Mouse (Mus musculus) urinary bladder, postnatal 14 days (tissue): ENCODE data around the gene Bcl2l12.
"Not testable (repeated sequence)": the region's sequence is repeated elsewhere in the genome, so short reads cannot be mapped to it uniquely, and the experiment has no call there.

Source experiments
- DNase-seq: peaks from one replicate; pipeline ENCODE4 v3.0.0; 2021; ENCODE audit warnings: low spot score

The Bcl2l12 gene

DNA sequence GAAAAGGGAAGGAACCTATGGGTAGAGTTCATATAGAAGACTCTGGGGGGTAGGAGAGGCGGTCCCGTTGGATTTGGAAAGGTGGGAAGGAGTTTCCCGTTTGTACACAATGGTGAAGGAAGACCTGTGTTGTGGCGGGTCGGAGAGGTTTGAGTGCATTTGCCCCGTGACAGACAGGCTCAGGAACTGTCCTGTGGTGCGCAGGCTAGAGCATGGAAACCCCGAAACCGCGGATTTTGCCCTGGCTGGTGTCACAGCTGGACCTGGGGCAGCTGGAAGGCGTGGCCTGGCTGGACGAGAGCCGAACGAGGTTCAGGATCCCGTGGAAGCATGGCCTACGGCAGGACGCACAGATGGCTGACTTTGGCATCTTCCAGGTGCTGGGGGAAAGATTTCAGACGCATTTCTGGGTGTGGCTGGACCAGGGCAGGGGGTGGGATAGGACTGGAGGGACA lies at the start of gene Bcl2l12:
Bcl2l12 (minus strand) TSS at position 212 of the 455 bp plus-strand sequence.
- peak; percentile 56 for DNase-seq

DNA sequence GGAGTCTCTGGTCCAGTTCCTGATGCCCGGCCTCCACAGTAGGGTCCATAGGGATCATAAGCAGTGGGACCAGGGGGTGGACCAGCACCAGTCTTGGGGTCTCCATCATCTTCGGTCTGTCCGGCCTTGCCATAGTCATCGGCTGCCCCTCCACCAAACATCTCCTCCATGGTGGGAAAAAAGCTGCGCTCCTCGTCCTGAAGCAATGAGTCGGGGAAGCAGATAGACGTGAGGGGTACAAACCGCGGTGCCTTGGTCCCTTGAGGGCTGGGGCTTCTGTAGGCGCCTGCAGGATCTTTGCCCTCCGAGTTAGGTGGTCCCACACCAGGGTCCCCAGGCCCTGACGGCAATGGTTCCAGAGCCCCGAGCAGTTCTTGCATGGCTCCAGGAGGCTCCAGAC lies 49.0 kb upstream of the Bcl2l12 start:
- DNase-seq: no peak

DNA sequence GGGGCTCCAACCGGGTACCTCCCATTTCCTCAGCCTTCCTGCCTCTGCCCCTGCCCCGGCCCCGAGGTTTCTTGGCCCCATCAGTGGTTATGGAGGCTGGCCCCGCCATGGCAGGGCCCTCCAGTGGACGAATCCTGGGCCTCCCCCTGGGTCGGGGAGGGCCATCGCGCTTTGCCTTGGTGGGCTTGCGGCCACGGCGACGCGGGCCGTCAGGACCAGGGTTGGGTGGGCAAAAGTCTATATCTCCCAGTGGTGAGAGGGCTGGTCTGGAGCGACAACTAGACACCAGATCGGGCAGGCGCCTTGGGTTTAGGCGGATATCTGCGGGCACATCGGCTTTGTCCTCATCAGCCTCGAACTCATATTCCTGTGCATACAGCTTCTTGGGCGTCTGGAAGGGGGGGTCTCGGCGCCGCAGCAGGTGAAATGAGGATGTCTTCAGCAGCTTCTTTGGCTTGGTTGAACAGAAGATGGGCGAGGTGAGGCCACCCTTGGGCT lies 48.4 kb upstream of the Bcl2l12 start:
- no peak for DNase-seq

DNA sequence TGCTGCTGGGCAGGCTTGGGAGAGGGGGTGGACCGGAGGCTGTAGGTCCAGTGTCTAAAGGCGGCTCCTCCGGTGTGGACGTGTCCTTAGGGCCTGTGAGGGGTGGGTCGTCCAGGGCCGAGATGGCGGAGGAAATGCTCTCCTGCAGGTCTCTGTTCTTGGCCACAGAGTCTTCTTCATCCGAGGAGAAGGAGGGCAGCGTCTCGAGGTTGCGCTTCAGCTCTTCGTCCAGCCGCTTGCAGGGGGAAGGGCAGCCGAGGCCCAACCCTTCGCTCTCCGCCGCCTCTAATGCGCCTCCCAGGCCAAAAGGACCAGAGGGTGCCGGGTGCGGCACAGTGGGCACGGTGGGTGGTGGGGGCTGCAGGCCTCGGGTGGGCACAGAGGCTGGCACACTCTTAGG lies 47.2 kb upstream of the Bcl2l12 start:
- DNase-seq: no peak

DNA sequence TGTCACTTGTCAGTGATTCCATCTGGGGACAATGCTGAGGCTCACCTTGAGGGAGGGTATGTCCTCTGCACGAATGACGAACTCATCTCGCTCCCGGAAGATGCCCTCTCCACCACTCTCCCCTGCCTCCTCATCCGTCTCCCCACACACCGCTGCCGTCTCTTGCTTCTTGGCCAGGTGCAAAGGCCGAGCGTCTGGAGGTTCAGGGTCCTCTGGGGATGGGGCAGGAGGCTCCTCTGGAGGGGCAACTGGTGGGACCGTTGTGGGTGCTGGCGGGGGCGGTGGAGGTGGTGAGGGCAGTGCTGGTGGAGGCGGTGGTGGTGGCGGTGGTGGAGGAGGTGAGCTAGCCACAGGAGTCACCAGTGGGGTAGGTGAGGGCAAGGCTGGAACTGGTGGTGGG lies 44.8 kb upstream of the Bcl2l12 start:
- DNase-seq: no peak

DNA sequence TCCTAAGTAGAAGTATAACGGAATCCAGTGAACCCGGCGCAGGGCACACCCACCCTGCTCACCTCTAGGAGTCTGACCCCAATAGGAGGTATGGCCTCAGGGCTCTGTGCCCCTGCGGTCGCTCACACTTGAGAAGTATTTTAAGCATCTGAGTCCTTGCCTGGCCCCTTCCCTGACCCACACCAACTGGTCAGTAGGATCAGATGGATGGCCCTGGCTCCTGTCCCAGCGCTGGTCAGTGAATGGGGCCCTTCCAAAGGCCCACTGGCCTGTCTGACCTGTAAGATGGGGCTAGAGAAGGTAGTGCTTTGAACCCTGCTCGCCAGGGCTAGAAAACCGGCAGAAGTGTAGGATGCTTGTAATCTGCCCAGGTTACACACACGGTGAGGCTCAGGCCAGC lies 42.3 kb upstream of the Bcl2l12 start:
- DNase-seq: no peak

DNA sequence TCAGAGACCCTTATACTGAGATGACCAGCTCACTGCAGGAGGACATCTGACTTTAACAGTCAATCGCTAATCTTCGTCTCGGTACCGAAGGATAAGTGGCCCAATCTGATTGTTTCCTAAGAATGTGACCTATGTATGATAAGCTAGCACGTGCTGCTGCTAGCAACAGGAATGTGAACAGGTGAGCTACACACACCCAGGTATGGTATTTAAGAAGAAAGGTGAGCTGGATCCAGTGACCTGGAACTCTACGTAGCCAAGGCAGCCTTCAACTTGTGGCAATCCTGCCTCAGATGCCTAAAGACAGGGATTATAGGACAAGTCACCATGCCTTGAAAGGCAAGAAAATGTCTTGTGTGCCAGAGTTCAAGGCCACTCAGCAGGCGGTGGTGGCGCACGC lies 39.9 kb upstream of the Bcl2l12 start:
- DNase-seq: no peak

DNA sequence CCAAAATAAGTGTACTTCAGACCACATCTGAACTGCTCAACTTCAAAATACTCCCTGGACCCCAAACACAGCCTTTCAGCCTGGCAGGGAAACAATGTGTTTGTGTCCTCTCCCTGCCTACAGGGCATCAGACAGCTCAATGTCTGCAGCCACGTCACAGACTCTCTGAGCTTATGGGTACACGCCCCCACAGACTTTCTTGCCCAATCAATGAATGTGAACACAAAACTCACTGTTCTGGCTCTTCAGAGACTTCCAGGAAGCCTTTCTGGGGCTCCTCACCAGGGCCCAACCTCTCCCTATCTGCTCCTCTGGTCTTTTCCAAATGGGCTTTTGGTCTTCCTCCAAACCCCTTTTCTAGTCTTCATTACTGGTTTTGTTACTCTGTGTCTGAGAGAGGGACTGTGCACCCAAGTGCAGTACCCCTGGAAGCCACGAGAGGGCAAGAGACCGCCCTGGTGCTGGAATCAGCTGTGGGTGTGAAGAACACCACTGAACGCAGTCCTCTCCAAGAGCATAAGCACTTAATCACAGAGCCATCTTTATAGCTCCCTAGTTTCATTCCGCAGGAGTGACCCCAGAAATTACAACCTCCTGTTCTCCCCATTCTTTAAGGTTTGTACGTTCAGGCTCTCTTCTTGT lies 39.3 kb upstream of the Bcl2l12 start:
- DNase-seq: peak; percentile 64

DNA sequence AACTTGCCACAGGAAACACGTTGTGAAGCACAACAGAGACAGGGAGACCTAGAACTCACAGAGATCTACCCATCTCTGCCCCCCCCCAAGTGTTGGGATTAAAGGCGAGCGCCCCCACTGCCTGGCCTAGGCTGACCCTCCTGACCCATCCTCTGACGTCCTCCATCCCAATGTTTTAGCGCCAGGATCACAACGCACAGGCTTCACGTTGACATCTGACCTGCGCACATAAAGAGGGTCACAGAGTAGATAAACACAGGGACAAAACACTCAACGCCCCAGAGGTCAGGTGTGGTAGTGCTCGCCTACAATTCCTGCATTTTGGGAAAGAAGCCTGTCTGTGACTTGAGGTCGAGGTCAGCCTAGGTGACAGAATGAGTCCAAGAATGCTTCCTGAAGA lies 38.2 kb upstream of the Bcl2l12 start:
- no peak for DNase-seq

DNA sequence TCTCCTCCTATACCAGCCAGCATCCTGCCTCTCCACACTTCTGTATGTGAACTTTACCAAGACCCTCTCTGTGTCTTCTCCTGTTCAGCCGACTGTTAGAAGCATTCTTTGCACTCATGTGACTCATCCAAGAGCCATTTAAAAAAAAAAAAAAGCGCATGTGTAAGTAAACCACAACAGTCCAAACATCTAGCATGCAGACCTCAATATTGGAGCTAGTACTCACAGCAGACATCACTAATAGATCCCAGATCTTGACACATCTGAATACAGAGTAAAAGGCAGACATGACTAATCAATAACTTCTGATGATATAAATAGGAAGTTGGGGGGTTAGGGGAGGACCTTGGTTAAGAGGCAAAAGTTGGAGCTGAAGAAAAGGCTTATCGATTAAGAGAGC lies 37.1 kb upstream of the Bcl2l12 start:
- no peak for DNase-seq

DNA sequence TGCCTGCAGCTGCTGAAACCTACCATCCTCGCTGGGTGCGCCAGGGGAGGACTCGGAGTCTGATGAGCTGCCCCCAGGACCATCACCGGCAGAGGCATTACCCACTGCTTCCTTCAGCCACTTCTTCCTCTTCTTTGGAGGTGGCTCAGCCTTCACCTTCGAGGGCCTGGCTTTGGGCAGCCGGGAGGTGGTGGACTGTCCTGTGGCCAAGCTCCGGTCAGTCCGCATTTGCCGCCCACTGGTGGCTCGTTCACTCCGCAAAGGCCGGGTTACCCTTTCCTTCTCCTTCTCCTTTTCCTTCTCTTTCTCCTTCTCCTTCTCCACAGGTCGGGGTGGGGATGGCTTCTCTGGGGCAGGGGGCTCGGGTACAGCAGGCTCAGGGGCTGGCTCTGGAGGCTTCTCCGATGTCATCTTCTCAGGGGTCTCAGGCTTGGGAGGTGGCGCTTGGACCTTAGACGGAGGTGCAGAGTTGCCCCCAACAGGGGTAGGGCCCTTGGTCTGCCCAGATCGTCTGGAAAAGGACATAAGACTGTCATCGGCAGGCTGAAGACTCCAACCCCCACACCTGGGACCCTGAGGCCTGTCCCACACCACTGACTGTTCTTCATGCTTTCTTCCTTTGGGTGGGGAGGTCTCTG lies 35.3 kb upstream of the Bcl2l12 start:
- no peak for DNase-seq

DNA sequence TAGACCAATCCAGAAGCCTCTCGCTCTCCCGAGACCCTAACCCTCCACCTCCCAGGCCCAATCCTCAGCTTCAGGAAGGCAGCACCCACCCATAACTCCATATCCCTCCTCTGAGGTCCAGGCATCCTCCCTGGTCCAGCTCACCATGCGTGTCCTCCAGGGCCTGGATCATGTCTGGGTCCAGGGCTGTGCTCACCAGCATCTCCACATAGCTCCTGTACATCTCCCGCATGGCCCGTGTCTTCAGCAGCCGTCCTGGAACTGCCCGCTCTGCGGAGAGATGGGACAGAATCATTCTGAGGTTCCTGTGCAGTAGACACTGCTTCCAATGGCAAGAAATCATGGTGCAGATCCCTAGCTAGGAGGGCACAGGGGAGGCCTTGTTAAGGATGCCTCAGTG lies 32.3 kb upstream of the Bcl2l12 start:
- no peak for DNase-seq

DNA sequence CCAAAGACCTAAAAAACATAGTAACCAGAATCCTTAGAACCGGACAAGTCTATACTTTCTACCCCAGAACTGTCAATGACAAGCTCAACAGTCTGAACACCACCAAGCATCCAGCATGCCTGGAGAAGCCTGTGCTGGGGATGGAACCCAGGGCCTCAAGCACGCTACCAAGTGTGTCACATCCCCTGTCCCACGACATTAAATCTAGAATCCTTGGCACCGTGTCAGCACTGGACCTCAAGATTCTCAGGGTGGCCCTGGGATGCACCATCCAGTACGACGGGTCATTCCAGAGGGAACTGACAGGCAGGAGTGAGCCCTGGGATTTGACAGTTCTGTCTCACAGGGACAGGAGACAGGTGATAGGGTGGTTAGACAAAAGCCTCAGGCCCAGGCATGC lies 31.5 kb upstream of the Bcl2l12 start:
- DNase-seq: no peak

DNA sequence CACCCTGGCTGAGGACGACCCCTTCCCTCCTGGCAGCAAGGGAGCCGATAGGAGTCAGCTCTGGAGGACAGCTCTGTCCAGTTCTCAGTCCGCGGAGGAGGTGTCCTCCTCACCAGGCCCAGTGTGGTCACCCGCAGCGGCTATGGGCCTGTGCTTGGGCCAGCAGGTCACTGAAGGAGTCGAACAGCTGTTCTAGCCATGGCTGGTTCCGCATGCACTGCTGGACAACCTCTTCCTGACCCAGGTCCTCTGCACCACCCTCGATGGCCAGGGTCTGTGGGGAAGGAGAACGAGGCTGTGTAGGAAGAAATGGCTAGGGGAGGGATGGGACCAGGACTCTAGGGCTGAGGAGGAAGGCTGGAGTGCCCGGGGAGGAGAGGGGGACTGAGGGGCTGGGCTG lies 29.8 kb upstream of the Bcl2l12 start:
- no peak for DNase-seq

DNA sequence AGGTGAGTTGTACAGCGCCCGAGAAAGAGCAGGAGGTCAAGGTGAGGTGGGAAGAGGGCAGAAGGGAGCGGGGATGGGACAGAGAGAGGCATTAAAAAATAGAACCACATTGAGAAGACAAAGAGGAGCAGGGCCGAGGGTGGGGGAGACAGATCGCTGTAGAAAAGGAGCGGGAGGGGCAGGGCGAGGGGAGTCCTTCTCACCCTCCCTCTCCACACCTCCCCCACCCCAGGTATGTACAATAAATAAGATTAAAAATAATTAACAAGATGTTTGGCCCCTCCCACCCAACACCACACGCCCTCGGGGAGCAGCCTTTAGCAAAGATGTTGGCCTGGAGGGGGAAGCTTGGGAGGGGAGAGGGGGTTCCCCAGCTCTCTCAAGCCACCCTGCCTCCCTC lies 29.2 kb upstream of the Bcl2l12 start:
- no peak for DNase-seq

DNA sequence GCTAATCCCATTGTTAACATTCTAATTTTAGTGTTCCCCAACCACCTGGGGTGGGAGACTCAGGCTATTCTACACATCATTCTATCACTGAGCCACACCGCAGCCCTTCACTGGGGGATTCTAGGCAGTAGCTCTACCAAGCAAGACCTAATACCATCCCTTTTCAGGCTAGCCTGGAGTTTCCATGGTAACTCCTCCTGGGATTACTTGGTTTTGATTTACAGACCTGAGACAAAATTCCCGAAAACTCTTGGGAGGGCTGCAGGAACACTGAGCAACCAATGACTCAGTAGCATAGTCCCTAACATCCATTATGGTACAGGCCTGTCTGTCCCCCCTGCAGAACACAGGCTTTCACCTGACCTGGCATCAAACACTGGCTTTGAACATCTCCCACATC lies 27.7 kb upstream of the Bcl2l12 start:
- no peak for DNase-seq

DNA sequence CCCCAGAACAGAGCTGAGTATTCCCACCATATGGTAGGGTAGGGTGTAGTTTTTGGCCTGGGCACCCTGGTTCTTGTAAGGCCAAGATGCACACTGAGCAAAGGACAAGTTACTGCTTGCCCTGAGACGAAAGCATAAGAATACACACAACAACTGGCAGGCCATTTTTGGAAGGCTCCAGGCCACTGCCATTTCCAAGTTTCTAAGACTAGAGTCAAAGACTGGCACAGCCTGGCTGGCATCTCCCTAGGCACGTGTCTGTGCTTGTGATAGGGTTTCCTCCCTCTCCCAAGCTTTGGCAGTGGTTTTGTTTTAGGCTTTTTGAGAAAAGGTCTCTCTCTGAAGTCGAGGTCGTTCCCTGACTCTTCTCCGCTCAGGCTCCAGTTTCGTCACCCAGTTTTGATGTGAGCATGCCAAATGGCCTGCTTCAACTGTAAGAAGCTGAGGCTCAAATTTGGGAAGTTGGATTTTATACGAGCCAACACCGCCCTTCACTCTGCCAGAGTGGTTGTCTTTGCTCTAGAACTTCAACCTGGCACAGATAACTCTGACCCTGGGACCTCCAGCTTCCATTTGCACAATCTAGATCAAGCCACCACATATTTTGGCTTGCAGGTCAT lies 27.2 kb upstream of the Bcl2l12 start:
- no peak for DNase-seq

DNA sequence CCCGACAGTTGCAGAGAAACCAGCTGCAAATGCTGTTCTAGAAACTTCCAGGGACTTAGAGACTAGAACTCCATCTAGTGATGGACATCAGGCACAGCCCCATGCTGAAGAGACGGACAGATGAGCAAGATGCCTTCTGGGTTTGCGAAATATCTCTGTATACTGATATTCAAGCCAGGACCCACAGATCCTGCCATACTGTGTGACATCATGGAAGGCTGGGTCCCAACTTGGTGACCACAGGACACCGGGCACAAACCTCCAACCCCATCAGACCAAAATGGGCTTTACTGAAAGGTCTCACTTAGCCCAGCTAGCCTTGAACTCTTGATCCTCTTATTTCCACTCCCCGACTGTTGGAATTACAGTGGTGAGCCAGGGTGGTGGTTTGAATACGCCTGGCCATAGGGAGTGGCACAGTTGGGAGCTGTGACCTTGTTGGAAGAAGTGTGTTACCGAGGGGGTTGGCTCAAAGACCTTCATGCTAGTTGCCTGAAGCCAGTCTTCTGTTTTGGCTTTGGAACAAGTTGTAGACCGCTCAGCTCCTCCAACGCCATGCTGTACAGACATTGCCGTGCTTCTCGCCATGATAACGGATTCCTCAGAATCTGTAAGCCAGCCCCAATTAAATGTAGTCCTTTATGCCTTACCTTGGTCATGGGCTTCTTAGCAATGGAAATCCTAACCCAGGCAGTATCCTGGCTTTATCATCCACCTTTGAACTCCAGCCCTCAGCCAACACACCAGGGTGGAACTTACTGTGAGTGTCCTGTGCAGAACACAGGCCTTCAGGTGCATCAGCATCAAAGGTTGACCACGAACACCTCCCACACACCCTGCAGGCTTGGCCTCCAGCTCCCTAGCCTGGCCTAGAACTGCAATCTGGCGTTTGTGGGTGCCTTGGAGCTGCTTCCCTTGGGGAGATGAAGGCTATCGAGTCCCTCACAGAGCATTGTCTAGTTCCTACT lies 26.1 kb upstream of the Bcl2l12 start:
- DNase-seq: no peak

DNA sequence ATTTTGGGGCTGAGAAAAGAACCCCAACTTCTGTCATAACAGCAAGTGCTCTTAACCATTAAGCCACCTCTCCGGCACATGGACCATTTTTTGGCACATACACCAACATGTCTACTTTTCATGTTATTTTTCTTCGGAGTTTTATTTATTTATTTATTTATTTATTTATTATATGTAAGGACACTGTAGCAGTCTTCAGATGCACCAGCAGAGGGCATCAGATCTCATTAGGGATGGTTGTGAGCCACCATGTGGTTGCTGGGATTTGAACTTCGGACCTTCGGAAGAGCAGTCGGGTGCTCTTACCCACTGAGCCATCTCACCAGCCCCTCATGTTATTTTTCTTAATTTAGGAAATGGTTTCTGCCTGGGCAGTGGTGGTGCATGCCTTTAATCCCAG lies 25.2 kb upstream of the Bcl2l12 start:
- DNase-seq: not testable (repeated sequence)

DNA sequence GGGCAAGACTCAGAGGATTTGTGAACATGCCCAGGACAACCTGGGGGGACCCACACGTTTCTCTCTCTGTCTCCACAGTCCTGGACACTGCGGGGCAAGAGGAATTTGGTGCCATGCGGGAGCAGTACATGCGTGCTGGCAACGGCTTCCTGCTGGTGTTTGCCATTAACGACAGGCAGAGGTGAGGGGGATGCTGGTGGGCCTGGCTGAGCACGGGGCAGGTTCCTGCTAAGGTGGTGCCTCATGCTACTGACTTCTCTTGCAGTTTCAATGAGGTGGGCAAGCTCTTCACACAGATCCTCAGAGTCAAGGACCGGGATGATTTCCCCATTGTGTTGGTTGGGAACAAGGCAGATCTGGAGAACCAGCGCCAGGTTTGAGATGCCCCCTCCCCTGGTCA lies 21.7 kb upstream of the Bcl2l12 start:
- no peak for DNase-seq

DNA sequence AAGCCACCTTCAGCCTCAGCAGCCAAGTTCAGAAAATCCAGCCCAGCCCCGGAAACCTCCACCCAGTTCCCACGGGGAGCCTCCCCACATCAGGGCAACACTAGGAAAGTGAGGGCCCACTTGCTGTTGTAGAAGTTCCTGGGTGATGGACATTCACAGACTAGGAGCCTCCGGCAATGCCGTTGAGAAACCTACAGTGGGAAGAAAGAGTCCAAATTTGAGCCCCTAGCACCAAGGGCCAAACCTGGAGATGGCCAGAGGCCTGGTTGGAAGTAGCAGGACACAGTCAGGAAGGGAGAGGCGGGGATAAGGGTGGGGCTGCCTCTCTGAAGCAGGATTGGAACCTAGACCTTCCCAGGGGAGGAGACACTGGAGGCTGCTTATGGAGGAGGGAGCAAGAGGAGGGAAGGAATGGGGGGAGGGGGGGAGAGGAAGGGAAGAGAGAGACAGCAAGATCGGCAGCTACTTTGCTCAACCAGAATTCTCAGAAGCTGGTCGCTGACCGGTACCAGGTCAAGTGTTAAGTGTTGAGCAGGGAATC lies 20.6 kb upstream of the Bcl2l12 start:
- peak; percentile 72 for DNase-seq
